Mouse (Mus musculus) myocyte (in vitro differentiated cells): Measurements from ENCODE around the gene Kdm5c.

Experiments
- E2F4 ChIP-seq: IDR thresholded peaks from one replicate; pipeline ENCODE4 v1.6.1; 2011; ENCODE audit warnings: mild to moderate bottlenecking, control low read depth, moderate library complexity; ENCODE audit not compliant: insufficient read depth
- MAX ChIP-seq: IDR thresholded peaks from one replicate; pipeline ENCODE4 v1.6.1; 2011; ENCODE audit warnings: low read depth, mild to moderate bottlenecking, control low read depth
- MYOD1 ChIP-seq, 3 experiments: IDR thresholded peaks; one replicate each; pipeline ENCODE4 v1.6.1; 2011; ENCODE audit warnings: control low read depth in 2 of 3, low read depth in 2 of 3, mild to moderate bottlenecking in 2 of 3, moderate library complexity in 1 of 3; ENCODE audit not compliant: insufficient read length in 2 of 3, control insufficient read depth in 1 of 3
- MYOG ChIP-seq, 3 experiments: IDR thresholded peaks; one replicate each; pipeline ENCODE4 v1.6.1; 2011; ENCODE audit warnings: control low read depth in 2 of 3, low read depth in 2 of 3, mild to moderate bottlenecking in 2 of 3; ENCODE audit not compliant: insufficient read length in 2 of 3, control insufficient read depth in 1 of 3, insufficient read depth in 1 of 3
- POLR2A ChIP-seq: IDR thresholded peaks from one replicate; pipeline ENCODE4 v1.6.1; 2011; ENCODE audit warnings: low read depth, mild to moderate bottlenecking, control low read depth, moderate library complexity; ENCODE audit not compliant: insufficient read length
- POLR2AphosphoS2 ChIP-seq: IDR thresholded peaks from one replicate; pipeline ENCODE4 v1.6.1; 2011; ENCODE audit warnings: low read depth, control low read depth; ENCODE audit not compliant: insufficient read length
- TCF12 ChIP-seq: IDR thresholded peaks from one replicate; pipeline ENCODE4 v1.6.1; 2011; ENCODE audit warnings: mild to moderate bottlenecking, control low read depth; ENCODE audit not compliant: poor library complexity, insufficient read depth, severe bottlenecking
- TCF3 ChIP-seq: IDR thresholded peaks from one replicate; pipeline ENCODE4 v1.6.1; 2011; ENCODE audit warnings: low read depth, control low read depth; ENCODE audit not compliant: insufficient read length
- USF1 ChIP-seq: IDR thresholded peaks from one replicate; pipeline ENCODE4 v1.6.1; 2011; ENCODE audit warnings: low read depth, mild to moderate bottlenecking, control low read depth, moderate library complexity

GRCm38 (mm10) chrX:152221721-152222120 lies 11.1 kb upstream of the Kdm5c start:
- TF ChIP-seq MAX (no peak), POLR2A (no peak), MYOG (IDR thresholded peaks at IDR 0.05; ENCODE audit: control insufficient read depth in 1 of 3, insufficient read depth in 1 of 3, insufficient read length in 2 of 3, low read depth in 2 of 3) (no peak), MYOD1 (IDR thresholded peaks at IDR 0.05; ENCODE audit: control insufficient read depth in 1 of 3, insufficient read length in 2 of 3, low read depth in 2 of 3) (no peak), USF1 (no peak), E2F4 (no peak), TCF12 (no peak), POLR2AphosphoS2 (no peak), TCF3 (no peak)
